Mouse (Mus musculus) large intestine, adult 2 months (tissue): ENCODE measurements around the gene Avpr2. TPM values are rescaled to one million over a fixed set of nuclear protein-coding genes. Genes with fewer than 3 reads are reported as not detected.

Experiments used
- DNase-seq: peaks from one replicate; pipeline ENCODE4 v3.0.0-alpha.2; 2012; ENCODE audit warnings: low read depth, low spot score
- WGBS: fragments of 180-500 bp; shearing (Covaris S2); methylation state at CpG from one replicate; pipeline ENCODE4 v1.1.7; 2018; 5-methylcytosine and 5-hydroxymethylcytosine counted together
- polyA plus RNA-seq: library from polyadenylated mRNA; depleted of rRNA; stranded (reverse); fragments of >200 nt; gene quantifications from 2 replicates; pipeline ENCODE4 v1.2.3, GENCODE M21; 2012; rRNA removed

The Avpr2 gene
- polyA plus RNA-seq, 1 experiment, result 0.30 TPM

DNA sequence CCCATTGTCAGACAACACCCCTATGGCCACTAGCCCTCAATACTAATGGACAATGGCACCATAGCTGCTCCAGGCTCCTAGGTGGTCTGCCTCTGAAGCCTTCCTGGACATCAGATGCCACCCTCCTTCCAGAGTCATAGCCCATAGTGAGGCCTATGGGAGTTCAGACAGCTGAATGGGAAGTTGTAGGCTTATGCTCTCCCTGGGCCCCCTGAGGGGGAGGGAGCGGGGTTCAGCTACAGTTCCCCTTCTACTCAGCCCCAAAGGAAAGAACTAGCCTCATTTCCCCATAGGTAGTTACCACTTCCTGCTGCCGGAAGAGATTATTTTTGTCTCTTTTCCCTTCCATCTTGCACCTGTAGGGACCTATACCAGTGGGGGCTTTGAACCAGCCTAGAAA, 19.7 kb downstream of the Avpr2 start:
- 78% methylated on average over 2 of the region's 2 CpGs for WGBS
- DNase-seq, result no peak

GRCm38 (mm10) chrX:73914827-73915703, 23.2 kb downstream of the Avpr2 start:
- peak; percentile 73 for DNase-seq
- 15% methylated on average over 31 of the region's 31 CpGs for WGBS

- 88% methylated on average over 8 of the region's 8 CpGs for WGBS
- DNase-seq, result no peak
Measured at GRCm38 (mm10) chrX:73916945-73917344, 25.0 kb downstream of the Avpr2 start.

- WGBS, result 70% methylated on average over 5 of the region's 5 CpGs
Measured at GRCm38 (mm10) chrX:73918631-73919030, 26.7 kb downstream of the Avpr2 start.

DNA sequence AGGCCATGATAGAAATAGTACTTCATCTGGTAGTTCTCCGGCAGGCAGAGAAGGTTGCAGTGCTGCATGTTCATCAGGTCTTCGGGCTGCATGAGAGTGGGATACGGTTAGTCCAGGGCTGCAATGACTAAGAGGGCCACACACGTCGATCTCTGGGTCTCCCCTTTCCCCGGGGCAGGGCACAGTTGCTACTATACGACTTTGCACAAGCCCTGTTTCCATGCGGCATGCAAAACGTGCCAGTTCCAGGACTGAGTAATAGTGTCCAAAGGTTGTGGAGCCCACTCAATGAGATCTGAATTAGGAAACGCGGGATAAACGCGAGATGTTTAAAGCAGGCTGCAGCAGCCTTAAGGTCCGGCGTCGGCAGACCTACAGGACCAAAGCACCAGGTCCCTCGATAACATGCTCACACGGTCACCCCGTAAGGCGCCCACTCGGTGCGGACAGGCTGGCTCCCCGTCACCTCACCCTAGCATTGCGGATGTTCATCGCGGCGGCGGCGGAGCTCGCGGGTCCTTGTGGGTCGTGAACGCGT, 29.5 kb downstream of the Avpr2 start:
- no peak for DNase-seq

More at GRCm38 (mm10) chrX:73918631-73919030, 26.7 kb downstream of the Avpr2 start:
- DNase-seq, result no peak

GRCm38 (mm10) chrX:73921823-73922549, 30.1 kb downstream of the Avpr2 start, which contains the start of the genes Arhgap4 and Naa10:
TSS of gene Arhgap4 (minus strand) at chrX:73921870.
TSS of gene Naa10 (minus strand) at chrX:73921944.
- WGBS, result 12% methylated on average over 43 of the region's 43 CpGs
- DNase-seq, result peak; percentile 65

More for the DNA sequence above, 29.5 kb downstream of the Avpr2 start:
- 18% methylated on average over 34 of the region's 34 CpGs for WGBS

DNA sequence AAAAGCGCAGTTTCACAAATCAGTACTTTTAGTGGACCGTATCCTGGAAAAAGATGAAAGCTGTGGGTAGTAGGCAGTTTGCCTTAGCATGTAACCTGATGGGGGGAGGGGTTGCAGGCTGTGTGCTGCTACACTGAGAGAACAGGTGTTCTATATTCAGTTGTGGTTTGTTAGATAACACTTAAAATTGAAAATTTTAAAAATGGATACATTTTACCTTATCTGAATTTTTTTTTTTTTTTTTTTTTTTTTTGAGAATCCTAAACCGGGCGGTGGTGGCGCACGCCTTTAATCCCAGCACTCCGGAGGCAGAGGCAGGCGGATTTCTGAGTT, 30.6 kb downstream of the Avpr2 start:
- WGBS, result 67% methylated on average over 8 of the region's 8 CpGs
- DNase-seq, result no peak

GRCm38 (mm10) chrX:73930402-73931062, 38.6 kb downstream of the Avpr2 start, which contains the start of gene Renbp:
TSS of gene Renbp (minus strand) at chrX:73930850.
- 38% methylated on average over 17 of the region's 17 CpGs for WGBS
- DNase-seq, result no peak

GRCm38 (mm10) chrX:73931871-73932270, 40.0 kb downstream of the Avpr2 start:
- 34% methylated on average over 2 of the region's 2 CpGs for WGBS
- DNase-seq, result no peak

DNA sequence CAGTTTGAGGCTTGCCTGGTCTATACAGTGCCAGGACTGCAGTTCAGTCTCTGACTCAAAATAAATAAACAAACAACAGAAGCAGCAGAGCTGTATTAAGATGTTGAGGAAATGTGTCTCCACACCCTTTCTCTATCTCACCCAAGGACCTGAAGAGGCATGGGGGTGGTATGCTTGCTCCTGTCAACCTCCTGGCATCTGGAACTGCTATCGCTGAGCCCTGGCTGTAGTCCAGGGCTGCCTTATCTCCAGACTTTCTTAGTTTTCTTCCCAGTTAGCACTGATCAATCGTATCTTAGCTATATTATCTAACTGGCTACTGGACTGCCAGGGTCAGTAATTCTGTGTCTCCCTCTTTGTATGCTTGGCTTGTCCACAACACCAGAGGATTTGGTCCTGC, 50.0 kb downstream of the Avpr2 start:
- DNase-seq, result no peak
- 34% methylated on average over 2 of the region's 2 CpGs for WGBS

DNA sequence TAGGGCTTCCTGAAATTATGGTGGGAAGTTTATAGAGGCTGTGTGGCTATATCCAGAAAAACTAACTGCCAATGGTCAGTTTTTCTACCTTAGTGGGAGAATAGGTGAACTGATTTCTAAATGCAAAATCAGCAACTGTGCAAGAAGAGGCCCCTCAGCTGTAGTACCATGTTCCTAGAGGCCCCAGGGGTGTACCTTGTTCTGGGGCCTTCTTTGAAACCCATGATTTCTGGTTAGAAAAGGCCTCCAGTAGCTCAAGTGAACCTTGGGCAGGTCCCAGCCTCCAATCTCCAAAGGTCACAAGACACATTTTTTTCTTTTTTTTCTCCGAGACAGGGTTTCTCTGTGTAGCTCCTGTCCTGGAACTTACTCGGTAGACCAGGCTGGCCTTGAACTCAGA, 50.4 kb downstream of the Avpr2 start:
- no peak for DNase-seq
- WGBS, result 69% methylated on average over 2 of the region's 2 CpGs

Other genes starting within 250 kb of the Avpr2 start
- 10.8 and 14.1 TPM in 2 replicates for gene Pnck, start 232.0 kb upstream of the Avpr2 start, polyA plus RNA-seq
- 323 and 534 TPM in 2 replicates for gene Slc6a8, start 219.0 kb upstream of the Avpr2 start, polyA plus RNA-seq
- gene Bcap31, start 175.9 kb upstream of the Avpr2 start, polyA plus RNA-seq, result 96.4 and 97.6 TPM in 2 replicates
- gene Abcd1, start 175.5 kb upstream of the Avpr2 start, polyA plus RNA-seq, result 39.7 and 75.9 TPM in 2 replicates
- 0.41 and 0.47 TPM in 2 replicates for gene Plxnb3, start 135.0 kb upstream of the Avpr2 start, polyA plus RNA-seq
- gene Srpk3, start 117.7 kb upstream of the Avpr2 start, polyA plus RNA-seq, result 7.4 and 10.5 TPM in 2 replicates
- 245 and 314 TPM in 2 replicates for gene Idh3g, start 105.2 kb upstream of the Avpr2 start, polyA plus RNA-seq
- 280 and 308 TPM in 2 replicates for gene Ssr4, start 105.1 kb upstream of the Avpr2 start, polyA plus RNA-seq
- gene Pdzd4, start 67.1 kb upstream of the Avpr2 start, polyA plus RNA-seq, result 0.99 and 1.0 TPM in 2 replicates
- gene L1cam, start 4.0 kb downstream of the Avpr2 start, polyA plus RNA-seq, result 22.3 and 41.7 TPM in 2 replicates
- gene Arhgap4, start 29.8 kb downstream of the Avpr2 start, polyA plus RNA-seq, result 23.9 and 25.9 TPM in 2 replicates
- 95.2 and 104 TPM in 2 replicates for gene Naa10, start 29.8 kb downstream of the Avpr2 start, polyA plus RNA-seq
- gene Renbp, start 38.7 kb downstream of the Avpr2 start, polyA plus RNA-seq, result 5.6 and 7.3 TPM in 2 replicates
- 38.2 and 50.9 TPM in 2 replicates for gene Hcfc1, start 74.3 kb downstream of the Avpr2 start, polyA plus RNA-seq
- 56.3 and 90.4 TPM in 2 replicates for gene Irak1, start 131.8 kb downstream of the Avpr2 start, polyA plus RNA-seq
- not detected in 2 replicates for gene Opn1mw, start 235.4 kb downstream of the Avpr2 start, polyA plus RNA-seq
- gene Mecp2, start 243.3 kb downstream of the Avpr2 start, polyA plus RNA-seq, result 3.1 and 3.3 TPM in 2 replicates